Mouse (Mus musculus) erythroid progenitor cell, adult 5-6 weeks (primary cell): Measurements from ENCODE around the gene 2310046K23Rik. TPM values are rescaled to one million over a fixed set of nuclear protein-coding genes. Genes with fewer than 3 reads are reported as not detected.

Source experiments
- total RNA-seq, 2 experiments: library from RNA; stranded (forward) in 1 of 2; stranded (reverse) in 1 of 2; fragments of 150-400 nt in 1 of 2; fragments of 186-747, 209-891 nt in 1 of 2; gene quantifications; 2 replicates each; pipeline versions ENCODE4 v1.2.3 to v1.2.4; 2015 to 2017; ENCODE audit warnings: low replicate concordance in 2 of 2

Gene 2310046K23Rik
- total RNA-seq, 2 experiments from 2014 or later = not detected

Other genes with a start within 250 kb of the 2310046K23Rik start
- not detected in 2 replicates for gene Sprr2a3, start 249.1 kb downstream of the 2310046K23Rik start, total RNA-seq (2015; ENCODE audit: low replicate concordance)
- gene Sprr2a3, start 249.1 kb downstream of the 2310046K23Rik start, total RNA-seq (2017; ENCODE audit: low replicate concordance) = not detected in 2 replicates
- not detected in 2 replicates for gene Sprr2b, start 217.9 kb downstream of the 2310046K23Rik start, total RNA-seq (2015; ENCODE audit: low replicate concordance)
- not detected in 2 replicates for gene Sprr2b, start 217.9 kb downstream of the 2310046K23Rik start, total RNA-seq (2017; ENCODE audit: low replicate concordance)
- gene Sprr2d, start 195.4 kb downstream of the 2310046K23Rik start, total RNA-seq (2015; ENCODE audit: low replicate concordance) = not detected in 2 replicates
- gene Sprr2d, start 195.4 kb downstream of the 2310046K23Rik start, total RNA-seq (2017; ENCODE audit: low replicate concordance) = not detected in 2 replicates
- gene Sprr2e, start 182.4 kb downstream of the 2310046K23Rik start, total RNA-seq (2015; ENCODE audit: low replicate concordance) = not detected in 2 replicates
- gene Sprr2e, start 182.4 kb downstream of the 2310046K23Rik start, total RNA-seq (2017; ENCODE audit: low replicate concordance) = not detected in 2 replicates
- not detected in 2 replicates for gene Sprr2f, start 169.3 kb downstream of the 2310046K23Rik start, total RNA-seq (2015; ENCODE audit: low replicate concordance)
- gene Sprr2f, start 169.3 kb downstream of the 2310046K23Rik start, total RNA-seq (2017; ENCODE audit: low replicate concordance) = not detected in 2 replicates
- gene Sprr2h, start 148.8 kb downstream of the 2310046K23Rik start, total RNA-seq (2015; ENCODE audit: low replicate concordance) = not detected in 2 replicates
- gene Sprr2h, start 148.8 kb downstream of the 2310046K23Rik start, total RNA-seq (2017; ENCODE audit: low replicate concordance) = not detected in 2 replicates
- gene Sprr2i, start 126.5 kb downstream of the 2310046K23Rik start, total RNA-seq (2015; ENCODE audit: low replicate concordance) = not detected in 2 replicates
- gene Sprr2i, start 126.5 kb downstream of the 2310046K23Rik start, total RNA-seq (2017; ENCODE audit: low replicate concordance) = not detected in 2 replicates
- not detected in 2 replicates for gene Sprr2j-ps, start 116.4 kb downstream of the 2310046K23Rik start, total RNA-seq (2015; ENCODE audit: low replicate concordance)
- gene Sprr2j-ps, start 116.4 kb downstream of the 2310046K23Rik start, total RNA-seq (2017; ENCODE audit: low replicate concordance) = not detected in 2 replicates
- gene Gm9774, start 105.1 kb downstream of the 2310046K23Rik start, total RNA-seq (2015; ENCODE audit: low replicate concordance) = 2.1 and 8.6 TPM in 2 replicates
- 2.3 and 3.0 TPM in 2 replicates for gene Gm9774, start 105.1 kb downstream of the 2310046K23Rik start, total RNA-seq (2017; ENCODE audit: low replicate concordance)
- not detected in 2 replicates for gene Sprr2k, start 101.9 kb downstream of the 2310046K23Rik start, total RNA-seq (2015; ENCODE audit: low replicate concordance)
- gene Sprr2k, start 101.9 kb downstream of the 2310046K23Rik start, total RNA-seq (2017; ENCODE audit: low replicate concordance) = not detected in 2 replicates
- gene Sprr1b, start 95.7 kb downstream of the 2310046K23Rik start, total RNA-seq (2015; ENCODE audit: low replicate concordance) = not detected in 2 replicates
- not detected in 2 replicates for gene Sprr1b, start 95.7 kb downstream of the 2310046K23Rik start, total RNA-seq (2017; ENCODE audit: low replicate concordance)
- not detected in 2 replicates for gene Sprr3, start 75.8 kb downstream of the 2310046K23Rik start, total RNA-seq (2015; ENCODE audit: low replicate concordance)
- not detected in 2 replicates for gene Sprr3, start 75.8 kb downstream of the 2310046K23Rik start, total RNA-seq (2017; ENCODE audit: low replicate concordance)
- gene Sprr1a, start 48.6 kb downstream of the 2310046K23Rik start, total RNA-seq (2015; ENCODE audit: low replicate concordance) = not detected in 2 replicates
- gene Sprr1a, start 48.6 kb downstream of the 2310046K23Rik start, total RNA-seq (2017; ENCODE audit: low replicate concordance) = not detected in 2 replicates
- not detected in 2 replicates for gene Sprr4, start 34.0 kb downstream of the 2310046K23Rik start, total RNA-seq (2015; ENCODE audit: low replicate concordance)
- not detected in 2 replicates for gene Sprr4, start 34.0 kb downstream of the 2310046K23Rik start, total RNA-seq (2017; ENCODE audit: low replicate concordance)
- not detected in 2 replicates for gene Ivl, start 39.2 kb upstream of the 2310046K23Rik start, total RNA-seq (2015; ENCODE audit: low replicate concordance)
- gene Ivl, start 39.2 kb upstream of the 2310046K23Rik start, total RNA-seq (2017; ENCODE audit: low replicate concordance) = 0.39 TPM in 1 of 2 replicates, not detected in the other
- not detected in 2 replicates for gene Smcp, start 54.5 kb upstream of the 2310046K23Rik start, total RNA-seq (2015; ENCODE audit: low replicate concordance)
- gene Smcp, start 54.5 kb upstream of the 2310046K23Rik start, total RNA-seq (2017; ENCODE audit: low replicate concordance) = not detected in 2 replicates
- gene 2210017I01Rik, start 73.0 kb upstream of the 2310046K23Rik start, total RNA-seq (2015; ENCODE audit: low replicate concordance) = not detected in 2 replicates
- not detected in 2 replicates for gene 2210017I01Rik, start 73.0 kb upstream of the 2310046K23Rik start, total RNA-seq (2017; ENCODE audit: low replicate concordance)
- gene Lce6a, start 87.1 kb upstream of the 2310046K23Rik start, total RNA-seq (2015; ENCODE audit: low replicate concordance) = not detected in 2 replicates
- not detected in 2 replicates for gene Lce6a, start 87.1 kb upstream of the 2310046K23Rik start, total RNA-seq (2017; ENCODE audit: low replicate concordance)
- gene Lce1a1, start 113.8 kb upstream of the 2310046K23Rik start, total RNA-seq (2015; ENCODE audit: low replicate concordance) = not detected in 2 replicates
- gene Lce1a1, start 113.8 kb upstream of the 2310046K23Rik start, total RNA-seq (2017; ENCODE audit: low replicate concordance) = not detected in 2 replicates
- not detected in 2 replicates for gene Lce1b, start 122.4 kb upstream of the 2310046K23Rik start, total RNA-seq (2015; ENCODE audit: low replicate concordance)
- not detected in 2 replicates for gene Lce1b, start 122.4 kb upstream of the 2310046K23Rik start, total RNA-seq (2017; ENCODE audit: low replicate concordance)
- gene Lce1a2, start 135.8 kb upstream of the 2310046K23Rik start, total RNA-seq (2015; ENCODE audit: low replicate concordance) = not detected in 2 replicates
- gene Lce1a2, start 135.8 kb upstream of the 2310046K23Rik start, total RNA-seq (2017; ENCODE audit: low replicate concordance) = not detected in 2 replicates
- gene Lce1c, start 144.7 kb upstream of the 2310046K23Rik start, total RNA-seq (2015; ENCODE audit: low replicate concordance) = not detected in 2 replicates
- gene Lce1c, start 144.7 kb upstream of the 2310046K23Rik start, total RNA-seq (2017; ENCODE audit: low replicate concordance) = not detected in 2 replicates
- not detected in 2 replicates for gene Lce1d, start 152.7 kb upstream of the 2310046K23Rik start, total RNA-seq (2015; ENCODE audit: low replicate concordance)
- gene Lce1d, start 152.7 kb upstream of the 2310046K23Rik start, total RNA-seq (2017; ENCODE audit: low replicate concordance) = not detected in 2 replicates
- not detected in 2 replicates for gene Lce1e, start 174.6 kb upstream of the 2310046K23Rik start, total RNA-seq (2015; ENCODE audit: low replicate concordance)
- gene Lce1e, start 174.6 kb upstream of the 2310046K23Rik start, total RNA-seq (2017; ENCODE audit: low replicate concordance) = not detected in 2 replicates
- not detected in 2 replicates for gene Lce1f, start 185.8 kb upstream of the 2310046K23Rik start, total RNA-seq (2015; ENCODE audit: low replicate concordance)
- gene Lce1f, start 185.8 kb upstream of the 2310046K23Rik start, total RNA-seq (2017; ENCODE audit: low replicate concordance) = not detected in 2 replicates
- gene Gm38119, start 204.6 kb upstream of the 2310046K23Rik start, total RNA-seq (2015; ENCODE audit: low replicate concordance) = not detected in 2 replicates
- not detected in 2 replicates for gene Gm38119, start 204.6 kb upstream of the 2310046K23Rik start, total RNA-seq (2017; ENCODE audit: low replicate concordance)
- not detected in 2 replicates for gene Lce1g, start 217.8 kb upstream of the 2310046K23Rik start, total RNA-seq (2015; ENCODE audit: low replicate concordance)
- not detected in 2 replicates for gene Lce1g, start 217.8 kb upstream of the 2310046K23Rik start, total RNA-seq (2017; ENCODE audit: low replicate concordance)
- gene Lce1h, start 230.6 kb upstream of the 2310046K23Rik start, total RNA-seq (2015; ENCODE audit: low replicate concordance) = not detected in 2 replicates
- not detected in 2 replicates for gene Lce1h, start 230.6 kb upstream of the 2310046K23Rik start, total RNA-seq (2017; ENCODE audit: low replicate concordance)
- gene Lce1i, start 244.4 kb upstream of the 2310046K23Rik start, total RNA-seq (2015; ENCODE audit: low replicate concordance) = not detected in 2 replicates
- not detected in 2 replicates for gene Lce1i, start 244.4 kb upstream of the 2310046K23Rik start, total RNA-seq (2017; ENCODE audit: low replicate concordance)